Mouse (Mus musculus): ENCODE results near the gene Rpl18a. TPM values are rescaled to one million over a fixed set of nuclear protein-coding genes. Genes with fewer than 3 reads are reported as not detected.
A peak's percentile ranks its signal among the peaks of the same experiment; 100 is the strongest.

Gene Rpl18a
- polyA plus RNA-seq, 1 experiment from 2014 or later = 3,270 TPM

- H3K9me3 ChIP-seq (replicated peaks; ENCODE audit: control insufficient read depth, low read length) = no peaks in the 10 kb centered on the region
- no peaks in the 10 kb centered on the region for H3K27me3 ChIP-seq (ENCODE audit: control insufficient read depth, insufficient read depth, low read length)
- no peak overlapping the region for H3K27ac ChIP-seq (replicated peaks; ENCODE audit: low read depth, low read length)
- H3K4me3 ChIP-seq (ENCODE audit: low read depth, low read length) = no peak overlapping the region
- WGBS = 89% methylated on average over 5 of the region's 5 CpGs
- no peak overlapping the region for H3K9ac ChIP-seq (replicated peaks; ENCODE audit: low read length)
- peaks cover 24% of the 10 kb centered on the region for H3K36me3 ChIP-seq (replicated peaks; ENCODE audit: control insufficient read depth, insufficient read depth, low read depth, low read length)
- H3K4me1 ChIP-seq (ENCODE audit: control insufficient read depth, insufficient read depth, low read length) = no peaks in the 10 kb centered on the region
- no peak for DNase-seq (ENCODE audit: low spot score)
- no peak for ATAC-seq (replicated peaks; ENCODE audit: insufficient number of reproducible peaks, low FRiP score, low TSS enrichment, low read depth)
- H3K4me2 ChIP-seq (ENCODE audit: low read depth, low read length) = no peak overlapping the region
These were observed 14.4 kb upstream of the Rpl18a start for GRCm38 (mm10) chr8:70911596-70911995.

- no peaks in the 10 kb centered on the region for H3K27me3 ChIP-seq (ENCODE audit: control insufficient read depth, insufficient read depth, low read length)
- no peak overlapping the region for H3K4me2 ChIP-seq (ENCODE audit: low read depth, low read length)
- H3K9ac ChIP-seq (replicated peaks; ENCODE audit: low read length) = no peak overlapping the region
- H3K36me3 ChIP-seq (replicated peaks; ENCODE audit: control insufficient read depth, insufficient read depth, low read depth, low read length) = peaks cover 7% of the 10 kb centered on the region
- H3K9me3 ChIP-seq (replicated peaks; ENCODE audit: control insufficient read depth, low read length) = no peaks in the 10 kb centered on the region
- no peak overlapping the region for H3K27ac ChIP-seq (replicated peaks; ENCODE audit: low read depth, low read length)
- ATAC-seq (replicated peaks; ENCODE audit: insufficient number of reproducible peaks, low FRiP score, low TSS enrichment, low read depth) (no peak), DNase-seq (ENCODE audit: low spot score) (no peak)
- no peaks in the 10 kb centered on the region for H3K4me1 ChIP-seq (ENCODE audit: control insufficient read depth, insufficient read depth, low read length)
- H3K4me3 ChIP-seq (ENCODE audit: low read depth, low read length) = no peak overlapping the region
- 87% methylated on average over 2 of the region's 2 CpGs for WGBS
These were observed 10.3 kb upstream of the Rpl18a start for GRCm38 (mm10) chr8:70907518-70907917.

GRCm38 (mm10) chr8:70905831-70906736, 8.9 kb upstream of the Rpl18a start, which contains the start of gene Map1s:
Gene Map1s (plus strand): TSS chr8:70905932.
- peak within 1 kb of the TSS; percentile 86 for H3K27ac ChIP-seq (replicated peaks; ENCODE audit: low read depth, low read length)

GRCm38 (mm10) chr8:70905463-70905830, 8.2 kb upstream of the Rpl18a start:
- 21% methylated on average over 8 of the region's 8 CpGs for WGBS
- H3K27ac ChIP-seq (replicated peaks; ENCODE audit: low read depth, low read length) = no peak overlapping the region

More at GRCm38 (mm10) chr8:70905831-70906736, 8.9 kb upstream of the Rpl18a start, which contains the start of gene Map1s:
- Histone ChIP-seq H3K4me1 (ENCODE audit: control insufficient read depth, insufficient read depth, low read length) (no peaks in the 10 kb centered on the region), H3K36me3 (replicated peaks; ENCODE audit: control insufficient read depth, insufficient read depth, low read depth, low read length) (no peaks in the 10 kb centered on the region), H3K9ac (replicated peaks; ENCODE audit: low read length) (peak within 1 kb of the TSS; percentile 89), H3K4me3 (ENCODE audit: low read depth, low read length) (peak within 1 kb of the TSS; percentile 92), H3K9me3 (replicated peaks; ENCODE audit: control insufficient read depth, low read length) (no peaks in the 10 kb centered on the region), H3K4me2 (ENCODE audit: low read depth, low read length) (peak within 1 kb of the TSS; percentile 92), H3K27me3 (ENCODE audit: control insufficient read depth, insufficient read depth, low read length) (no peaks in the 10 kb centered on the region)
- WGBS = under 1% methylated on average over 72 of the region's 86 CpGs
- ATAC-seq (replicated peaks; ENCODE audit: insufficient number of reproducible peaks, low FRiP score, low TSS enrichment, low read depth) (peak; percentile 87), DNase-seq (ENCODE audit: low spot score) (peak; percentile 95)

GRCm38 (mm10) chr8:70904532-70904931, 7.3 kb upstream of the Rpl18a start:
- H3K27me3 ChIP-seq (ENCODE audit: control insufficient read depth, insufficient read depth, low read length) = no peaks in the 10 kb centered on the region
- ATAC-seq (replicated peaks; ENCODE audit: insufficient number of reproducible peaks, low FRiP score, low TSS enrichment, low read depth) (no peak), DNase-seq (ENCODE audit: low spot score) (no peak)
- no peak overlapping the region for H3K4me3 ChIP-seq (ENCODE audit: low read depth, low read length)
- no peak overlapping the region for H3K9ac ChIP-seq (replicated peaks; ENCODE audit: low read length)
- H3K4me1 ChIP-seq (ENCODE audit: control insufficient read depth, insufficient read depth, low read length) = no peaks in the 10 kb centered on the region
- no peaks in the 10 kb centered on the region for H3K36me3 ChIP-seq (replicated peaks; ENCODE audit: control insufficient read depth, insufficient read depth, low read depth, low read length)
- H3K4me2 ChIP-seq (ENCODE audit: low read depth, low read length) = no peak overlapping the region
- WGBS = 60% methylated on average over 4 of the region's 4 CpGs
- H3K9me3 ChIP-seq (replicated peaks; ENCODE audit: control insufficient read depth, low read length) = no peaks in the 10 kb centered on the region
- no peak overlapping the region for H3K27ac ChIP-seq (replicated peaks; ENCODE audit: low read depth, low read length)

More at GRCm38 (mm10) chr8:70905463-70905830, 8.2 kb upstream of the Rpl18a start:
- Histone ChIP-seq H3K4me3 (ENCODE audit: low read depth, low read length) (peak overlapping the region; percentile 92), H3K4me2 (ENCODE audit: low read depth, low read length) (peak overlapping the region; percentile 38), H3K9me3 (replicated peaks; ENCODE audit: control insufficient read depth, low read length) (no peaks in the 10 kb centered on the region), H3K36me3 (replicated peaks; ENCODE audit: control insufficient read depth, insufficient read depth, low read depth, low read length) (no peaks in the 10 kb centered on the region), H3K9ac (replicated peaks; ENCODE audit: low read length) (peak overlapping the region; percentile 89), H3K27me3 (ENCODE audit: control insufficient read depth, insufficient read depth, low read length) (no peaks in the 10 kb centered on the region), H3K4me1 (ENCODE audit: control insufficient read depth, insufficient read depth, low read length) (no peaks in the 10 kb centered on the region)
- ATAC-seq (replicated peaks; ENCODE audit: insufficient number of reproducible peaks, low FRiP score, low TSS enrichment, low read depth) = peak; percentile 36; the same call in 1 of the 2 replicates
- no peak for DNase-seq (ENCODE audit: low spot score)

- Histone ChIP-seq H3K9me3 (replicated peaks; ENCODE audit: control insufficient read depth, low read length) (no peaks in the 10 kb centered on the region), H3K4me3 (ENCODE audit: low read depth, low read length) (no peak overlapping the region), H3K9ac (replicated peaks; ENCODE audit: low read length) (no peak overlapping the region), H3K4me1 (ENCODE audit: control insufficient read depth, insufficient read depth, low read length) (no peaks in the 10 kb centered on the region), H3K27me3 (ENCODE audit: control insufficient read depth, insufficient read depth, low read length) (no peaks in the 10 kb centered on the region), H3K27ac (replicated peaks; ENCODE audit: low read depth, low read length) (no peak overlapping the region), H3K36me3 (replicated peaks; ENCODE audit: control insufficient read depth, insufficient read depth, low read depth, low read length) (no peaks in the 10 kb centered on the region), H3K4me2 (ENCODE audit: low read depth, low read length) (no peak overlapping the region)
- ATAC-seq (replicated peaks; ENCODE audit: insufficient number of reproducible peaks, low FRiP score, low TSS enrichment, low read depth) (no peak), DNase-seq (ENCODE audit: low spot score) (no peak)
These were observed 6.4 kb upstream of the Rpl18a start for GRCm38 (mm10) chr8:70903582-70903981.

- no peaks in the 10 kb centered on the region for H3K36me3 ChIP-seq (replicated peaks; ENCODE audit: control insufficient read depth, insufficient read depth, low read depth, low read length)
- H3K4me1 ChIP-seq (ENCODE audit: control insufficient read depth, insufficient read depth, low read length) = no peaks in the 10 kb centered on the region
- H3K27ac ChIP-seq (replicated peaks; ENCODE audit: low read depth, low read length) = no peak overlapping the region
- DNase-seq (ENCODE audit: low spot score) = no peak
- H3K9ac ChIP-seq (replicated peaks; ENCODE audit: low read length) = no peak overlapping the region
- H3K4me2 ChIP-seq (ENCODE audit: low read depth, low read length) = no peak overlapping the region
- no peaks in the 10 kb centered on the region for H3K27me3 ChIP-seq (ENCODE audit: control insufficient read depth, insufficient read depth, low read length)
- no peaks in the 10 kb centered on the region for H3K9me3 ChIP-seq (replicated peaks; ENCODE audit: control insufficient read depth, low read length)
- 33% methylated on average over 4 of the region's 4 CpGs for WGBS
- no peak for ATAC-seq (replicated peaks; ENCODE audit: insufficient number of reproducible peaks, low FRiP score, low TSS enrichment, low read depth)
- no peak overlapping the region for H3K4me3 ChIP-seq (ENCODE audit: low read depth, low read length)
These were observed 5.9 kb upstream of the Rpl18a start for GRCm38 (mm10) chr8:70903112-70903511.

- no peak overlapping the region for H3K4me2 ChIP-seq (ENCODE audit: low read depth, low read length)
- H3K27ac ChIP-seq (replicated peaks; ENCODE audit: low read depth, low read length) = no peak overlapping the region
- DNase-seq (ENCODE audit: low spot score) (no peak), ATAC-seq (replicated peaks; ENCODE audit: insufficient number of reproducible peaks, low FRiP score, low TSS enrichment, low read depth) (no peak)
- no peaks in the 10 kb centered on the region for H3K27me3 ChIP-seq (ENCODE audit: control insufficient read depth, insufficient read depth, low read length)
- H3K9ac ChIP-seq (replicated peaks; ENCODE audit: low read length) = no peak overlapping the region
- no peak overlapping the region for H3K4me3 ChIP-seq (ENCODE audit: low read depth, low read length)
- no peaks in the 10 kb centered on the region for H3K9me3 ChIP-seq (replicated peaks; ENCODE audit: control insufficient read depth, low read length)
- 40% methylated on average over 5 of the region's 5 CpGs for WGBS
- H3K36me3 ChIP-seq (replicated peaks; ENCODE audit: control insufficient read depth, insufficient read depth, low read depth, low read length) = no peaks in the 10 kb centered on the region
- no peaks in the 10 kb centered on the region for H3K4me1 ChIP-seq (ENCODE audit: control insufficient read depth, insufficient read depth, low read length)
These were observed 5.0 kb upstream of the Rpl18a start for GRCm38 (mm10) chr8:70902211-70902610.
